In the genomic region with DNA sequence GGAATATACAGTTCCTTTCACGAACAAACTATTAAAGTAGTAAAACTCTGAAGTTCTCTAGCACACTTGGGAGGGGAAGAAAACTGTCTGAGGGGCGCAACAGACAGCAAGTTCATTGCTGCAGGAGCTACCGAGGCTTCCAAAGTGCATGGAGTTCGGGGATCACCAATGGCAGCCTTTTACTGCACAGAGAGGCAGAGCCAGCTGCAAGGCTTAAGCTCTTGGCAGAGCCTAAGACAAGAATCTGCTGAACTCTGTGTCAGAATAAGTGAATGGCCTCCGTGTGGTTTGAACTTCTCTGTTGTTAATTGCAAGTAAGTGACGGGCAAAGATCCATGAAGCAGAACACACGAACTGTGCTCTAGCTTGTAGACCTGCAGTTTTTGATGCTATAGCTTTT, we compare ENCODE assay signal across 24 mouse cellular contexts.
DNase-seq lines count a peak whose midpoint lies in the region; ATAC-seq and TF ChIP-seq lines count a peak whose summit lies in the region.
"Had no signal": no experiment of that assay in that cellular context is flagged by ENCODE, and none has a peak within 500 bp of the region (broad histone marks: within the 10 kb centered on the region; RNA-seq: fewer than 3 reads in every experiment).

No protein-coding gene starts in this region.

- no peaks in the 10 kb centered on the region for H3K27me3 ChIP-seq in embryonic facial prominence, embryonic 14.5 days (replicated peaks; ENCODE audit: control insufficient read depth, insufficient read depth, low read length)
- H3K27me3 ChIP-seq in embryonic facial prominence, embryonic 10.5 days (replicated peaks; ENCODE audit: low read depth, poor library complexity, severe bottlenecking): no peaks in the 10 kb centered on the region
- H3K27me3 ChIP-seq in limb, embryonic 14.5 days (ENCODE audit: control insufficient read depth, insufficient read depth, low read length): no peaks in the 10 kb centered on the region
- no peaks in the 10 kb centered on the region for H3K27me3 ChIP-seq in limb, embryonic 10.5 days (ENCODE audit: low read depth, poor library complexity, severe bottlenecking)
- H3K27me3 ChIP-seq: CH12.LX; embryonic facial prominence, embryonic 13.5 days; forebrain, embryonic 13.5 days; forebrain, embryonic 15.5 days; Patski had no signal

- H3K36me3 ChIP-seq in embryonic facial prominence, embryonic 14.5 days (ENCODE audit: control insufficient read depth, insufficient read depth, low read length): no peaks in the 10 kb centered on the region
- no peaks in the 10 kb centered on the region for H3K36me3 ChIP-seq in embryonic facial prominence, embryonic 10.5 days (replicated peaks)
- no peaks in the 10 kb centered on the region for H3K36me3 ChIP-seq in limb, embryonic 14.5 days (ENCODE audit: control insufficient read depth, insufficient read depth, low read length)
- H3K36me3 ChIP-seq in limb, embryonic 10.5 days: no peaks in the 10 kb centered on the region
- H3K36me3 ChIP-seq: embryonic facial prominence, embryonic 13.5 days; forebrain, embryonic 15.5 days; G1E had no signal

- 70% methylated on average over 7 of the region's 7 CpGs for WGBS in embryonic facial prominence, embryonic 14.5 days
- 86% methylated on average over 7 of the region's 7 CpGs for WGBS in embryonic facial prominence, embryonic 10.5 days
- WGBS in limb, embryonic 14.5 days: 64% methylated on average over 7 of the region's 7 CpGs
- 79% methylated on average over 7 of the region's 7 CpGs for WGBS in limb, embryonic 10.5 days

- peak; percentile 55 for DNase-seq in embryonic facial prominence, embryonic 14.5 days (ENCODE audit: low spot score)
- no peak for DNase-seq in embryonic facial prominence, embryonic 10.5 days (ENCODE audit: low spot score)
- DNase-seq in kidney, postnatal 10 days: peak; percentile 14
- no peak for DNase-seq in kidney, postnatal 25 days
- DNase-seq in limb, embryonic 14.5 days (ENCODE audit: low spot score): peak; percentile 15
- no peak for DNase-seq in limb, embryonic 10.5 days (ENCODE audit: low spot score)
- DNase-seq: adrenal gland, adult 8-10 months; adrenal gland, postnatal 14 days; adrenal gland, postnatal 36 days; B cell, adult 2 months; cerebellum, adult 11-12 months; cerebellum, adult 2 months; cerebellum, adult 9-10 months; cerebellum, postnatal 10 days; cerebellum, postnatal 25 days; forebrain, postnatal 0 days had no signal

- H3K27ac ChIP-seq in embryonic facial prominence, embryonic 14.5 days (replicated peaks; ENCODE audit: low read depth, low read length): no peak overlapping the region
- H3K27ac ChIP-seq in embryonic facial prominence, embryonic 10.5 days (replicated peaks): no peak overlapping the region
- no peak overlapping the region for H3K27ac ChIP-seq in limb, embryonic 14.5 days (replicated peaks; ENCODE audit: low read depth, low read length)
- H3K27ac ChIP-seq in limb, embryonic 10.5 days: no peak overlapping the region
- H3K27ac ChIP-seq: embryonic facial prominence, embryonic 13.5 days; forebrain, embryonic 13.5 days; forebrain, embryonic 15.5 days had no signal

- H3K4me2 ChIP-seq in embryonic facial prominence, embryonic 14.5 days (ENCODE audit: low read depth, low read length): no peak overlapping the region
- no peak overlapping the region for H3K4me2 ChIP-seq in limb, embryonic 14.5 days (replicated peaks; ENCODE audit: low read depth, low read length, severe bottlenecking)
- H3K4me2 ChIP-seq: embryonic facial prominence, embryonic 13.5 days; forebrain, embryonic 13.5 days; forebrain, embryonic 15.5 days had no signal

- no peak overlapping the region for H3K9ac ChIP-seq in embryonic facial prominence, embryonic 14.5 days (ENCODE audit: low read depth, low read length)
- H3K9ac ChIP-seq in limb, embryonic 14.5 days (ENCODE audit: low read depth, low read length, severe bottlenecking): no peak overlapping the region
- H3K9ac ChIP-seq: embryonic facial prominence, embryonic 13.5 days; forebrain, embryonic 13.5 days; forebrain, embryonic 15.5 days; forebrain, postnatal 0 days had no signal

- H3K4me1 ChIP-seq in embryonic facial prominence, embryonic 14.5 days (ENCODE audit: control insufficient read depth, insufficient read depth, low read length): no peaks in the 10 kb centered on the region
- H3K4me1 ChIP-seq in embryonic facial prominence, embryonic 10.5 days: no peaks in the 10 kb centered on the region
- H3K4me1 ChIP-seq in limb, embryonic 14.5 days (ENCODE audit: control insufficient read depth, insufficient read depth, low read length): 0 out of 2 replicates have a peak, but pooled peaks cover 3% of the 10 kb centered on the region
- no peaks in the 10 kb centered on the region for H3K4me1 ChIP-seq in limb, embryonic 10.5 days
- H3K4me1 ChIP-seq: embryonic facial prominence, embryonic 13.5 days; forebrain, embryonic 13.5 days; forebrain, embryonic 15.5 days had no signal

- TF ChIP-seq POLR2A in limb, embryonic 14.5 days (IDR thresholded peaks at IDR 0.05; ENCODE audit: borderline replicate concordance, extremely low read depth, insufficient read depth, insufficient read length): no peak

- no peak for ATAC-seq in embryonic facial prominence, embryonic 14.5 days (ENCODE audit: low read depth)
- ATAC-seq in limb, embryonic 14.5 days (ENCODE audit: low FRiP score, low read depth): 0 out of 2 replicates have a peak, but pooled peaks have one; percentile 55
- ATAC-seq: activated CD4-positive, CD25-positive, alpha-beta regulatory T cell, adult 4 months; CD4-positive, CD25-positive, alpha-beta regulatory T cell, adult 4 months; forebrain, embryonic 13.5 days; forebrain, embryonic 15.5 days; forebrain, postnatal 0 days; Patski had no signal

- no peak overlapping the region for H3K4me3 ChIP-seq in embryonic facial prominence, embryonic 14.5 days (ENCODE audit: low read depth, low read length)
- no peak overlapping the region for H3K4me3 ChIP-seq in embryonic facial prominence, embryonic 10.5 days
- no peak overlapping the region for H3K4me3 ChIP-seq in limb, embryonic 14.5 days (replicated peaks; ENCODE audit: low read length)
- no peak overlapping the region for H3K4me3 ChIP-seq in limb, embryonic 10.5 days
- H3K4me3 ChIP-seq: embryonic facial prominence, embryonic 13.5 days; forebrain, embryonic 13.5 days; forebrain, embryonic 15.5 days had no signal

- H3K9me3 ChIP-seq in embryonic facial prominence, embryonic 14.5 days (ENCODE audit: control insufficient read depth, low read length): no peaks in the 10 kb centered on the region
- H3K9me3 ChIP-seq in embryonic facial prominence, embryonic 10.5 days: no peaks in the 10 kb centered on the region
- no peaks in the 10 kb centered on the region for H3K9me3 ChIP-seq in limb, embryonic 14.5 days (ENCODE audit: control insufficient read depth, low read length)
- no peaks in the 10 kb centered on the region for H3K9me3 ChIP-seq in limb, embryonic 10.5 days (replicated peaks)
- H3K9me3 ChIP-seq: embryonic facial prominence, embryonic 13.5 days; forebrain, embryonic 13.5 days; forebrain, embryonic 15.5 days had no signal

Comparison
In these comparisons a context has a peak if more than half of its experiments do, and no peak if none do; other contexts are left out.
1. DNase-seq: peak in embryonic facial prominence, embryonic 14.5 days (single experiment), kidney, postnatal 10 days (single experiment) and limb, embryonic 14.5 days (single experiment); none in embryonic facial prominence, embryonic 10.5 days (single experiment), kidney, postnatal 25 days (0 of 2) and limb, embryonic 10.5 days (single experiment).